Mouse (Mus musculus) gastrocnemius, adult 2 months (tissue): ENCODE results near the gene Sos2. TPM values are rescaled to one million over a fixed set of nuclear protein-coding genes. Genes with fewer than 3 reads are reported as not detected.

Experiments used
- DNase-seq: peaks from one replicate; pipeline ENCODE4 v3.0.0; 2022
- H3K27ac ChIP-seq: fragments of 200-600 bp; 2 replicates; pipeline ENCODE4 v1.8.1; 2022; ENCODE audit warnings: mild to moderate bottlenecking
- H3K4me3 ChIP-seq: fragments of 200-600 bp; 2 replicates; pipeline ENCODE4 v1.8.1; 2022; ENCODE audit warnings: mild to moderate bottlenecking, moderate library complexity
- CTCF ChIP-seq: fragments of 200-600 bp; IDR thresholded peaks from 2 replicates; pipeline ENCODE4 v1.8.1; 2022; ENCODE audit warnings: antibody characterized with exemption, mild to moderate bottlenecking, moderate library complexity
- intact Hi-C: fragments of 180-260 bp; cut with DNase I; formaldehyde crosslinking; loops from one replicate; pipeline ENCODE4 v1.15.1; 2025
- total RNA-seq, 2 experiments: library from RNA; stranded (reverse); gene quantifications; 2 replicates each; pipeline ENCODE4 v1.2.3; 2021

The Sos2 gene
- total RNA-seq, 2 experiments from 2014 or later = 45.1 to 55.4 TPM

- DNase-seq = no peak
- no peak overlapping the region for H3K4me3 ChIP-seq
- intact Hi-C loops = no loop called here
- TF ChIP-seq CTCF = no peak
- H3K27ac ChIP-seq = no peak overlapping the region
Observed at GRCm38 (mm10) chr12:69690714-69691113, 9.1 kb upstream of the Sos2 start.

GRCm38 (mm10) chr12:69689094-69689493 lies 7.4 kb upstream of the Sos2 start:
- no peak for TF ChIP-seq CTCF
- no peak overlapping the region for H3K4me3 ChIP-seq
- DNase-seq = no peak
- intact Hi-C loops = no loop called here
- no peak overlapping the region for H3K27ac ChIP-seq

DNA sequence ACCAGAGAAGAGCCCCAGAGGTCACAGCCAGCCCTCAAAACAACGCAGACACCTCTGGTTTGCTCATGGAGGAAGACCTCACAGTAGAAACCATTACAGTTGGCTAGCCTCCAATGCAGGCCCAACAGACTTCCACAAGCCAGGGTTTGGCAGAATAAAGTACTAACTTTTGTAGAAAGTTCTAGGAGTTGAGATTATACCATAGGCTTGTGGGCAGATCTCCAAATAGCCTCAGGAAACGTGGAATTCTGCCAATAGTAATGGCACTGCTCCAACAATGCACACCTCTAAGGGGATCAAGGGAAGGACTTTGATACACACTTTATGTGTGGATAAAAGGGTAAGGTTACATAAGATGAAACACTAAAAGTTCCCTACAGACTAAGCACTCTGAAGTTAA lies 6.7 kb upstream of the Sos2 start:
- intact Hi-C loops = no loop called here
- H3K27ac ChIP-seq = no peak overlapping the region

DNA sequence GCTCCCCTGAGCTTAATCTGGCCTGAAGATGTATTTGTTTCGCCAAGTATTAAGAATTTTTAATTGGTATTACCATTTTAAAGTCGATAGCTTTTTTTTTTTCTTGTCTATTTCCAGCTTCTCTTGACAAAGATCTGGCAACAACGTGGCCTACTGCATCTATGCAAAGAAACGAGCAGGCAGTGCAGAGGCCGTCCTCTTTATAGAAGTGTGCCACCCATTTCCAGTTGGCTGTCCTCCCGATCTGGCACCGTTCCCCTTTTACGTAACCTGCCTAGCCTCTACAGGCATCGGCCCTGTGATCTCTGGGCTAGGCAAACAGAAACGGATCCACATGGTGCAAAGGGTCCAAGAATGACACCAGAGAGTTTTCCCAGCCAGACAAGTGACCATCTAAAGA lies 1.9 kb upstream of the Sos2 start:
- intact Hi-C loops = loop anchor here (5.0 kb wide), 1 partner anchor 321 kb away; no protein-coding TSS in a partner anchor
- peak; percentile 95 for DNase-seq
- peak overlapping the region; percentile 96 for H3K27ac ChIP-seq
- H3K4me3 ChIP-seq = peak overlapping the region; percentile 98
- no peak for TF ChIP-seq CTCF

More for the DNA sequence above, 6.7 kb upstream of the Sos2 start:
- DNase-seq = no peak
- no peak overlapping the region for H3K4me3 ChIP-seq
- TF ChIP-seq CTCF = no peak

- intact Hi-C loops = loop anchor here (5.0 kb wide), 1 partner anchor 321 kb away; no protein-coding TSS in a partner anchor
- TF ChIP-seq CTCF = no peak
- Histone ChIP-seq H3K27ac (peak overlapping the region; percentile 96), H3K4me3 (peak overlapping the region; percentile 98)
- DNase-seq = peak; percentile 25
Observed at GRCm38 (mm10) chr12:69682788-69683419, 1.3 kb upstream of the Sos2 start.

DNA sequence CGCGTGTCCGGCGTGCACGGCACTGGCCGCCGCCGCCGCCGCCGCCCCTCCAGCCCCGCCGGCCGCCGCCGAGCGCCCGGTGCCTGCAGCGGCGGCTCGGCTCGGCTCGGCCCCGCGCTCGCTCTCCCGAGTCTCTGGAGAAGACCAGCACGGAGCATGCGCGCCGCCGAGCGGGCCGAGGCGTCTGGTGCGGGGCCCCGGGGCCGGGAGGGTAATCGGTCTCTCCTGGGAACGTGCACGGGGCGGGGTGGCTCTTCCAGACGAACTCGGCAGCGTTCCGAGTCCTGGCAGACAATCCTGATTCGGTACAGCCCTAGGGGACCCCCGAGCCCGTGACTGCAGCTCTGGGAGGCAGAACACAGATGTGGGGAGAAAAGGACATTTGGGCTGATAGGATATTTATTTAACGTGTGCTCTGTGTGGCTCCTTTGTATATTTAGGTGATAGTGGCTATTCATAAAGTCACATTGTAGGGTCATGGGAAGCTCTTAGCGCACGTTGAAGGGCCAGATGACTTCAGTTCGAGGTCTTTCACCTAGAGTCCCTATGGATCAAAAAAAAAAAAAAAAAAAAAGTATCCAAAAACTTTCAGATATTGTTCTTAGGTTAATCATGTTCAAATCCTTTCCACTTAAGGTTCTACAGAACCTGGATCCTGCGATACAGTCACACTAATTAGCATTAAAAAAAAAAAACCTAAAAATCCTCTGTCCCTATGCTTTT lies 574 bp upstream of the Sos2 start:
- peak; percentile 95 for DNase-seq
- Histone ChIP-seq H3K27ac (peak overlapping the region; percentile 96), H3K4me3 (peak overlapping the region; percentile 98)
- no peak for TF ChIP-seq CTCF
- intact Hi-C loops = loop anchor here (5.0 kb wide), 1 partner anchor 320 kb away; no protein-coding TSS in a partner anchor

DNA sequence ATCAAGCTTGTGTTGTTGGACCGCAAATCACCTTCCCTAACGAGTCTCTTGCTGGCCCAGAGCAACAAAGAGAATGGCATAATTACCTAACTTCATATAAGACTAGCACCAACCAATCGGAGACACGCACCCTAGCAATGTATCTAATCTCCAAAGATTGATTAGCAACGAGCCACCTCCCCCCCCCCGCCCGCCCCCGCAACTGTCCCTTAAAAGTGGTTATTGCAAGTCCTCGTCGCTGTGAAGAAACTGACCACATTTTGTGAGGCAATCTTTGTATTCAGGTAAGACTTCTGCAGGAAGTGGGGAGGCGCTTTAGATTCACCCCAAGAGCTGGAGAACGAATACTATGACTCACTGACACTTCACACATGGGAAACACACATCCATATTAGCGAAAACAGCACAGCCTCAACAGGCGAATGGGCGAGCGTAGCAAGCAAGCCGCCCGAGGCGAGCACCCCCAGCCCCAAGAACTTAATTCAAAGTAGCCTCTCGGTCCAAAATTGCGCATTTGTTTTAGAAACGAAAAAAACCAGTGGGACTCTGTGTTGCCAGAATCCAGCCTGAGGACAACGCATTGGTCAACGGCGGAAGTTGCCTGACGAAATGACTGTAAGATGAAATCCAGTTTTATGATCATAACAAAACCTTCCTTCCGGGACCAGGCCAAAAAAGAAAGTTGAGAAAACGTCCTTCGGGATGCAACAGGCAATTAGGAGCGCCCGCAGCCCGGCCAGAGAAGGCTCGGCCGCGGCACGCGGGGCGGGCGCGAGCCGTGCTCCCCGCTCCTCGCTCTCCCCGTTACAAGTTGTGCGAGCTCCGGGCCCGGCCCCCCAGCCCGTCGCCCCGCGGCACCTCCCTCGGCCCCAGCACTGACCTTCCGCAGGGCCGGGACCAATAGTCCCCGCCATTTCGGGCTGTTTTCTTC lies 752 bp downstream of the Sos2 start:
- no peak for TF ChIP-seq CTCF
- Histone ChIP-seq H3K27ac (peak overlapping the region; percentile 96), H3K4me3 (peak overlapping the region; percentile 98)
- peak; percentile 65 for DNase-seq
- intact Hi-C loops = loop anchor here (5.0 kb wide), 1 partner anchor 319 kb away; no protein-coding TSS in a partner anchor

GRCm38 (mm10) chr12:69676157-69676556 lies 5.5 kb downstream of the Sos2 start:
- intact Hi-C loops = no loop called here

GRCm38 (mm10) chr12:69674576-69675537 lies 6.8 kb downstream of the Sos2 start:
- DNase-seq = no peak
- intact Hi-C loops = no loop called here
- TF ChIP-seq CTCF = no peak
- Histone ChIP-seq H3K27ac (peak overlapping the region; percentile 57), H3K4me3 (no peak overlapping the region)

More at GRCm38 (mm10) chr12:69676157-69676556, 5.5 kb downstream of the Sos2 start:
- Histone ChIP-seq H3K27ac (peak overlapping the region; percentile 24; the same call in 1 of the 2 replicates), H3K4me3 (no peak overlapping the region)
- peak; percentile 29 for DNase-seq
- no peak for TF ChIP-seq CTCF

- intact Hi-C loops = no loop called here
- peak overlapping the region; percentile 57 for H3K27ac ChIP-seq
Observed at GRCm38 (mm10) chr12:69674176-69674575, 7.5 kb downstream of the Sos2 start.

DNA sequence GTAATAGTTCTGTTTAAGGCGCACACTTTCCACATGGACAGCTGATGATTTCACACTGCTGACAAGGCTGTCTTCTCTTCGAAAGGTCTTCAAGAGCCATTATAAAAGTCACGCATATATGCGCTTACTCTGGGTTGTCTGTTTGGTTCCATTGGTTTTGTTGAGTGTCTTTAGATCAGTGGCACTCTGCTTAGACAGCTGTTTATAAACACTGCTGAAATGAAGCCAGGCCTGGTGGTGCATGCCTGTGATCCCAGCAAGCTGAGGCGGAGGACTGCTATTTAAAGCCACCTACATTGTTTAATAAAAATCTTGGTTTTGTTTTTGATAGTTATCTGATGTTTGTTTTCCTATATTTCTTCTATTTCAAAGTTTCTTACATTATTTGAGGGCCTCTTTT lies 14.9 kb downstream of the Sos2 start:
- Histone ChIP-seq H3K27ac (peak overlapping the region; percentile 43; the same call in 1 of the 2 replicates), H3K4me3 (no peak overlapping the region)
- intact Hi-C loops = loop anchor here (5.0 kb wide), 1 partner anchor 174 kb away; no protein-coding TSS in a partner anchor
- TF ChIP-seq CTCF = no peak
- peak; percentile 33 for DNase-seq

More at GRCm38 (mm10) chr12:69674176-69674575, 7.5 kb downstream of the Sos2 start:
- TF ChIP-seq CTCF = no peak
- H3K4me3 ChIP-seq = no peak overlapping the region
- DNase-seq = no peak
